Mouse (Mus musculus) myocyte (in vitro differentiated cells): ENCODE measurements around the gene Acaa1a.

Source experiments
- E2F4 ChIP-seq: IDR thresholded peaks from one replicate; pipeline ENCODE4 v1.6.1; 2011; ENCODE audit warnings: mild to moderate bottlenecking, control low read depth, moderate library complexity; ENCODE audit not compliant: insufficient read depth
- POLR2A ChIP-seq: IDR thresholded peaks from one replicate; pipeline ENCODE4 v1.6.1; 2011; ENCODE audit warnings: low read depth, mild to moderate bottlenecking, control low read depth, moderate library complexity; ENCODE audit not compliant: insufficient read length
- POLR2AphosphoS2 ChIP-seq: IDR thresholded peaks from one replicate; pipeline ENCODE4 v1.6.1; 2011; ENCODE audit warnings: low read depth, control low read depth; ENCODE audit not compliant: insufficient read length

DNA sequence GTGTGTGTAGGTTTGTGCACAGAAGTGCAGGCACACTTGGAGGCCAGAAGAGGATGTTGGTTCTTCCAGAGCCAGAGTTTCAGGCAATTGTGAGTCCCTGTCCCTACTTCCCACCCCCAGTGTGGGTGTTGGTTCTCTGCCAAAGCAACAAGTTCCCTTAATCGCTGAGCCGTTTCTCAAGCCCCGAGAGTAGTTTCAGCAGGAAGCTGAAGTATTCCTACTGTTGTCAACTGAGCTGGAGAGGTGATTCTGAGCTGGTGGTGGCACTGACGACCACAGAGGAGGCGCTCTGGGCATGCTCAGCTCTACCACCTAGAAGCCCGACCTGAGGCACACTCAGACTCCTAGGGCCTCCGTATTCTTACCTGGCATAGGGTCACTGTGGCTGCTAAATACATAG, 25.8 kb downstream of the Acaa1a start, which contains the start of gene Slc22a14:
- TF ChIP-seq E2F4 (no peak), POLR2AphosphoS2 (no peak), POLR2A (no peak)
